Comparison of ENCODE assay signal across 8 mouse cellular contexts in the genomic region with DNA sequence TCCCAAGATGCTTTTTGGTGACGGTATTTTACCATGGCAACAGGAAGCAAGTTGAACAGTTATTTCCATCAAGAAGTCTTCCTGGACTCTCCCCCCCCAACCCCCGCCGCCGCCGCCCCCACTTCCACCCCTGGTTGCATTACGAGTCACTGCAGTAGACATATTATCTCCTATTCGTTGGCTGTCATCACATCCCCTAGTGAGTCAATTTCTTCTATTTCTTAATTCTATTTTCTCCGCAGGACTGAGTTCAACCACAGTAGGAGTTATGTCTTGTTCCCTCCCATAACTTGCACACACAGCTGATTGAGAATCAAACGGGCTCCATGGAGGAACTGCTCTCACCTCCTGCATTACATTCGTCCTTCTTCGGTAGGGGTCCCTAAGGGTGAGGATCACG. TPM values are rescaled to one million over a fixed set of nuclear protein-coding genes. Genes with fewer than 3 reads are reported as not detected.
A peak's percentile ranks its signal among the peaks of the same experiment; 100 is the strongest.
DNase-seq lines count a peak whose midpoint lies in the region; ATAC-seq and TF ChIP-seq lines count a peak whose summit lies in the region.

No protein-coding gene starts in this region.

- H3K4me3 ChIP-seq in neural tube, embryonic 11.5 days (ENCODE audit: low read depth, low read length): peak overlapping the region; percentile 83
- H3K4me3 ChIP-seq in forebrain, embryonic 10.5 days: peak overlapping the region; percentile 76
- H3K4me3 ChIP-seq in limb, embryonic 14.5 days (replicated peaks; ENCODE audit: low read length): peak overlapping the region; percentile 79
- H3K4me3 ChIP-seq in stomach, embryonic 14.5 days (ENCODE audit: low read depth, low read length): peak overlapping the region; percentile 86

- no peak for ATAC-seq in neural tube, embryonic 11.5 days (ENCODE audit: insufficient read depth, low FRiP score, low TSS enrichment)
- ATAC-seq in limb, embryonic 14.5 days (ENCODE audit: low FRiP score, low read depth): no peak
- no peak for ATAC-seq in stomach, embryonic 14.5 days (ENCODE audit: insufficient number of reproducible peaks, insufficient read depth, low FRiP score, low read depth)

- H3K9me3 ChIP-seq in neural tube, embryonic 11.5 days (ENCODE audit: control insufficient read depth, low read length): no peaks in the 10 kb centered on the region
- no peaks in the 10 kb centered on the region for H3K9me3 ChIP-seq in forebrain, embryonic 10.5 days
- no peaks in the 10 kb centered on the region for H3K9me3 ChIP-seq in limb, embryonic 14.5 days (ENCODE audit: control insufficient read depth, low read length)
- no peaks in the 10 kb centered on the region for H3K9me3 ChIP-seq in stomach, embryonic 14.5 days (ENCODE audit: control insufficient read depth, low read depth, low read length)

- no peaks in the 10 kb centered on the region for H3K27me3 ChIP-seq in neural tube, embryonic 11.5 days (ENCODE audit: control insufficient read depth, insufficient read depth, low read length)
- no peaks in the 10 kb centered on the region for H3K27me3 ChIP-seq in forebrain, embryonic 10.5 days (ENCODE audit: poor library complexity, severe bottlenecking)
- H3K27me3 ChIP-seq in limb, embryonic 14.5 days (ENCODE audit: control insufficient read depth, insufficient read depth, low read length): no peaks in the 10 kb centered on the region
- no peaks in the 10 kb centered on the region for H3K27me3 ChIP-seq in stomach, embryonic 14.5 days (ENCODE audit: control insufficient read depth, insufficient read depth, low read length)

- H3K9ac ChIP-seq in neural tube, embryonic 11.5 days (ENCODE audit: low read length): peak overlapping the region; percentile 76
- H3K9ac ChIP-seq in limb, embryonic 14.5 days (ENCODE audit: low read depth, low read length, severe bottlenecking): peak overlapping the region; percentile 75
- peak overlapping the region; percentile 76 for H3K9ac ChIP-seq in stomach, embryonic 14.5 days (replicated peaks; ENCODE audit: low read depth, low read length)

- WGBS in neural tube, embryonic 11.5 days: 49% methylated on average over 12 of the region's 12 CpGs
- WGBS in forebrain, embryonic 10.5 days: 52% methylated on average over 12 of the region's 12 CpGs
- WGBS in limb, embryonic 14.5 days: 47% methylated on average over 12 of the region's 12 CpGs
- WGBS in stomach, embryonic 14.5 days: 43% methylated on average over 12 of the region's 12 CpGs

- TF ChIP-seq POLR2A in limb, embryonic 14.5 days (IDR thresholded peaks at IDR 0.05; ENCODE audit: borderline replicate concordance, extremely low read depth, insufficient read depth, insufficient read length): no peak

- DNase-seq in neural tube, embryonic 11.5 days (ENCODE audit: low spot score): no peak
- no peak for DNase-seq in neural tube, embryonic 10.5 days (ENCODE audit: extremely low spot score, low spot score)
- DNase-seq in forebrain, embryonic 10.5 days (ENCODE audit: extremely low spot score, low spot score): no peak
- no peak for DNase-seq in limb, embryonic 14.5 days (ENCODE audit: low spot score)
- DNase-seq in adrenal gland, postnatal 4 days (ENCODE audit: low spot score in 2 of 2): no peak
- DNase-seq in layer of hippocampus, adult 9-10 months (ENCODE audit: low spot score): no peak
- no peak for DNase-seq in frontal cortex, postnatal 14 days (ENCODE audit: low spot score in 2 of 2)

- no peaks in the 10 kb centered on the region for H3K36me3 ChIP-seq in neural tube, embryonic 11.5 days (ENCODE audit: control insufficient read depth, insufficient read depth, low read length)
- peaks cover 24% of the 10 kb centered on the region for H3K36me3 ChIP-seq in forebrain, embryonic 10.5 days (replicated peaks)
- H3K36me3 ChIP-seq in limb, embryonic 14.5 days (ENCODE audit: control insufficient read depth, insufficient read depth, low read length): peaks cover 5% of the 10 kb centered on the region; the same call in 1 of the 2 replicates
- H3K36me3 ChIP-seq in stomach, embryonic 14.5 days (ENCODE audit: control insufficient read depth, insufficient read depth, low read length): no peaks in the 10 kb centered on the region

- H3K4me2 ChIP-seq in neural tube, embryonic 11.5 days (ENCODE audit: low read depth): peak overlapping the region; percentile 90
- H3K4me2 ChIP-seq in limb, embryonic 14.5 days (replicated peaks; ENCODE audit: low read depth, low read length, severe bottlenecking): peak overlapping the region; percentile 91
- peak overlapping the region; percentile 75 for H3K4me2 ChIP-seq in stomach, embryonic 14.5 days (replicated peaks; ENCODE audit: low read depth, low read length)

- peaks cover 11% of the 10 kb centered on the region for H3K4me1 ChIP-seq in neural tube, embryonic 11.5 days (ENCODE audit: control insufficient read depth, insufficient read depth, low read length)
- peaks cover 22% of the 10 kb centered on the region for H3K4me1 ChIP-seq in forebrain, embryonic 10.5 days
- H3K4me1 ChIP-seq in limb, embryonic 14.5 days (ENCODE audit: control insufficient read depth, insufficient read depth, low read length): peaks cover 11% of the 10 kb centered on the region
- H3K4me1 ChIP-seq in stomach, embryonic 14.5 days (ENCODE audit: control insufficient read depth, insufficient read depth, low read length): peaks cover 15% of the 10 kb centered on the region; the same call in 1 of the 2 replicates

- H3K27ac ChIP-seq in neural tube, embryonic 11.5 days (ENCODE audit: low read depth, low read length): no peak overlapping the region
- peak overlapping the region; percentile 94 for H3K27ac ChIP-seq in forebrain, embryonic 10.5 days
- no peak overlapping the region for H3K27ac ChIP-seq in limb, embryonic 14.5 days (replicated peaks; ENCODE audit: low read depth, low read length)
- H3K27ac ChIP-seq in stomach, embryonic 14.5 days (ENCODE audit: low read length): no peak overlapping the region

RNA-seq across cellular contexts. Expression of a gene that starts 0.8 kb away (rescaled TPM):
- 76.2 and 85.3 TPM in 2 replicates for polyA plus RNA-seq in neural tube, embryonic 11.5 days (2014; fragmentation: Nextera tagmentation; extraction: Ambion mirVana)
- 99.6 and 106 TPM in 2 replicates for polyA plus RNA-seq in forebrain, embryonic 10.5 days (2016; fragmentation: Nextera tagmentation; extraction: Ambion mirVana)
- 74.0 and 74.8 TPM in 2 replicates for polyA plus RNA-seq in limb, embryonic 14.5 days (2012; rRNA removed)
- 73.4 and 77.6 TPM in 2 replicates for polyA plus RNA-seq in limb, embryonic 14.5 days (2014; fragmentation: Nextera tagmentation; extraction: Ambion mirVana)
- 80.8 and 89.5 TPM in 2 replicates for polyA plus RNA-seq in stomach, embryonic 14.5 days (2014; fragmentation: Nextera tagmentation; extraction: Ambion mirVana)
- total RNA-seq in adrenal gland, postnatal 4 days (2021): 10 to 100 TPM; 49.7 to 51.0 TPM

RNA-seq across cellular contexts. Expression of a gene that starts 1.0 kb away (rescaled TPM):
- polyA plus RNA-seq in neural tube, embryonic 11.5 days (2014; fragmentation: Nextera tagmentation; extraction: Ambion mirVana): 5.5 and 6.1 TPM in 2 replicates
- 6.6 and 7.2 TPM in 2 replicates for polyA plus RNA-seq in forebrain, embryonic 10.5 days (2016; fragmentation: Nextera tagmentation; extraction: Ambion mirVana)
- polyA plus RNA-seq in limb, embryonic 14.5 days (2012; rRNA removed): 10.1 and 11.4 TPM in 2 replicates
- polyA plus RNA-seq in limb, embryonic 14.5 days (2014; fragmentation: Nextera tagmentation; extraction: Ambion mirVana): 3.8 and 4.4 TPM in 2 replicates
- polyA plus RNA-seq in stomach, embryonic 14.5 days (2014; fragmentation: Nextera tagmentation; extraction: Ambion mirVana): 3.8 and 4.8 TPM in 2 replicates
- total RNA-seq in adrenal gland, postnatal 4 days (2021): 10 to 100 TPM; 10.4 to 11.0 TPM

RNA-seq across cellular contexts. Expression of a gene that starts 38.1 kb away (rescaled TPM):
- polyA plus RNA-seq in neural tube, embryonic 11.5 days (2014; fragmentation: Nextera tagmentation; extraction: Ambion mirVana): 3.0 and 3.7 TPM in 2 replicates
- polyA plus RNA-seq in forebrain, embryonic 10.5 days (2016; fragmentation: Nextera tagmentation; extraction: Ambion mirVana): 4.2 and 5.2 TPM in 2 replicates
- polyA plus RNA-seq in limb, embryonic 14.5 days (2012; rRNA removed): 8.7 and 10.0 TPM in 2 replicates
- polyA plus RNA-seq in limb, embryonic 14.5 days (2014; fragmentation: Nextera tagmentation; extraction: Ambion mirVana): 3.9 and 4.8 TPM in 2 replicates
- 4.6 and 5.9 TPM in 2 replicates for polyA plus RNA-seq in stomach, embryonic 14.5 days (2014; fragmentation: Nextera tagmentation; extraction: Ambion mirVana)
- 10 to 100 TPM; 18.7 to 19.3 TPM for total RNA-seq in adrenal gland, postnatal 4 days (2021)

RNA-seq across cellular contexts. Expression of a gene that starts 47.4 kb away (rescaled TPM):
- polyA plus RNA-seq in neural tube, embryonic 11.5 days (2014; fragmentation: Nextera tagmentation; extraction: Ambion mirVana): 9.0 and 11.3 TPM in 2 replicates
- 11.7 and 12.0 TPM in 2 replicates for polyA plus RNA-seq in forebrain, embryonic 10.5 days (2016; fragmentation: Nextera tagmentation; extraction: Ambion mirVana)
- polyA plus RNA-seq in limb, embryonic 14.5 days (2012; rRNA removed): 5.4 and 5.6 TPM in 2 replicates
- 4.5 and 5.8 TPM in 2 replicates for polyA plus RNA-seq in limb, embryonic 14.5 days (2014; fragmentation: Nextera tagmentation; extraction: Ambion mirVana)
- 5.2 and 5.4 TPM in 2 replicates for polyA plus RNA-seq in stomach, embryonic 14.5 days (2014; fragmentation: Nextera tagmentation; extraction: Ambion mirVana)
- total RNA-seq in adrenal gland, postnatal 4 days (2021): 1 to 10 TPM; 1.8 to 2.2 TPM
